Mouse (Mus musculus) CH12.LX (cell line): ENCODE results near the gene Zbtb20. TPM values are rescaled to one million over a fixed set of nuclear protein-coding genes. Genes with fewer than 3 reads are reported as not detected.

Experiments
- DNase-seq: peaks from one replicate; pipeline ENCODE4 v3.0.0-alpha.2; 2013; ENCODE audit errors: extremely low read depth
- H3K27ac ChIP-seq: 2 replicates; pipeline ENCODE4 v1.5.1; 2012; ENCODE audit warnings: low read depth, mild to moderate bottlenecking, control low read depth, moderate library complexity; ENCODE audit not compliant: insufficient read depth
- H3K27me3 ChIP-seq: replicated peaks from 2 replicates; pipeline ENCODE3; 2012; ENCODE audit warnings: inconsistent platforms
- H3K36me3 ChIP-seq, 2 experiments: replicated peaks in 1 of 2; 2 replicates each; pipeline versions ENCODE3 to v1.6.1; 2012; ENCODE audit warnings: inconsistent platforms in 1 of 2, low read length in 1 of 2, mild to moderate bottlenecking in 1 of 2, mixed read lengths in 1 of 2, moderate library complexity in 1 of 2; ENCODE audit not compliant: control insufficient read depth in 1 of 2, insufficient read depth in 1 of 2
- H3K4me1 ChIP-seq, 2 experiments: 2 replicates each; pipeline ENCODE4 v1.6.1; 2012; ENCODE audit warnings: inconsistent platforms in 1 of 2, moderate library complexity in 1 of 2; ENCODE audit not compliant: insufficient read depth in 2 of 2, control insufficient read depth in 1 of 2
- H3K4me2 ChIP-seq: 2 replicates; pipeline ENCODE4 v1.6.1; 2012; ENCODE audit warnings: low read depth, mild to moderate bottlenecking, control low read depth; ENCODE audit not compliant: poor library complexity, insufficient read depth, severe bottlenecking
- H3K4me3 ChIP-seq, 3 experiments: fragments of 150-350 bp in 1 of 3; sonication (generic) in 1 of 3; replicated peaks in 1 of 3; 2 replicates each; pipeline versions ENCODE3 to v1.5.1; 2011 to 2012; ENCODE audit warnings: low read depth in 2 of 3, low read length in 2 of 3, mild to moderate bottlenecking in 2 of 3, moderate library complexity in 2 of 3, control low read depth in 1 of 3, improper control_type of control experiment in 1 of 3, inconsistent platforms in 1 of 3, mixed read lengths in 1 of 3; ENCODE audit not compliant: poor library complexity in 1 of 3
- H3K79me2 ChIP-seq: replicated peaks from 2 replicates; pipeline ENCODE4 v1.6.1; 2012; ENCODE audit warnings: mild to moderate bottlenecking, moderate library complexity; ENCODE audit not compliant: control insufficient read depth, poor library complexity, insufficient read depth, severe bottlenecking; ENCODE audit errors: extremely low read depth
- H3K9ac ChIP-seq: 2 replicates; pipeline ENCODE4 v1.6.1; 2012; ENCODE audit warnings: low read depth, mild to moderate bottlenecking, control low read depth, moderate library complexity; ENCODE audit not compliant: insufficient read depth
- H3K9me3 ChIP-seq: replicated peaks from 2 replicates; pipeline ENCODE3; 2012; ENCODE audit warnings: low read length, inconsistent platforms, mixed read lengths
- BHLHE40 ChIP-seq: IDR thresholded peaks from 2 replicates; pipeline ENCODE4 v1.6.1; 2011; ENCODE audit warnings: mild to moderate bottlenecking, low read depth, low read length, improper control_type of control experiment
- CTCF ChIP-seq, 2 experiments: IDR thresholded peaks in 1 of 2; conservative IDR thresholded peaks in 1 of 2; 2 replicates each; pipeline ENCODE4 v1.5.1; 2011 to 2012; ENCODE audit warnings: low read depth in 2 of 2, low read length in 2 of 2, improper control_type of control experiment in 1 of 2, inconsistent platforms in 1 of 2, mild to moderate bottlenecking in 1 of 2, moderate library complexity in 1 of 2
- E2F4 ChIP-seq: IDR thresholded peaks from 2 replicates; pipeline ENCODE4 v1.6.1; 2011; ENCODE audit warnings: low read depth, low read length, improper control_type of control experiment; ENCODE audit not compliant: insufficient replicate concordance
- EP300 ChIP-seq: IDR thresholded peaks from 2 replicates; pipeline ENCODE4 v1.6.1; 2011; ENCODE audit warnings: low read length, improper control_type of control experiment
- ETS1 ChIP-seq: conservative IDR thresholded peaks from 2 replicates; pipeline ENCODE4 v1.6.1; 2012; ENCODE audit warnings: low read depth, mild to moderate bottlenecking, inconsistent platforms, low read length, improper control_type of control experiment, moderate library complexity
- GABPA ChIP-seq: IDR thresholded peaks from 2 replicates; pipeline ENCODE4 v1.6.1; 2012; ENCODE audit warnings: low read depth, low read length, improper control_type of control experiment, inconsistent platforms; ENCODE audit not compliant: insufficient replicate concordance
- HCFC1 ChIP-seq: IDR thresholded peaks from 2 replicates; pipeline ENCODE4 v1.6.1; 2012; ENCODE audit warnings: low read depth, mild to moderate bottlenecking, inconsistent platforms, low read length, improper control_type of control experiment
- IRF4 ChIP-seq: IDR thresholded peaks from 2 replicates; pipeline ENCODE4 v1.6.1; 2014; ENCODE audit warnings: low read depth, mild to moderate bottlenecking, inconsistent platforms, low read length, improper control_type of control experiment
- JUN ChIP-seq: IDR thresholded peaks from 2 replicates; pipeline ENCODE4 v1.6.1; 2011; ENCODE audit warnings: low read depth, mild to moderate bottlenecking, low read length, improper control_type of control experiment, moderate library complexity; ENCODE audit not compliant: insufficient read depth
- JUND ChIP-seq: conservative IDR thresholded peaks from 2 replicates; pipeline ENCODE4 v1.6.1; 2011; ENCODE audit warnings: low read depth, low read length, improper control_type of control experiment
- MAFK ChIP-seq: IDR thresholded peaks from 2 replicates; pipeline ENCODE4 v1.6.1; 2011; ENCODE audit warnings: low read length, improper control_type of control experiment; ENCODE audit not compliant: insufficient replicate concordance
- MAX ChIP-seq: IDR thresholded peaks from 2 replicates; pipeline ENCODE4 v1.6.1; 2011; ENCODE audit warnings: low read length, improper control_type of control experiment
- MEF2A ChIP-seq: IDR thresholded peaks from 2 replicates; pipeline ENCODE4 v1.6.1; 2014; ENCODE audit warnings: low read depth, mild to moderate bottlenecking, inconsistent platforms, low read length, improper control_type of control experiment, borderline replicate concordance
- MYC ChIP-seq: IDR thresholded peaks from 2 replicates; pipeline ENCODE4 v1.6.1; 2011; ENCODE audit warnings: low read depth, mild to moderate bottlenecking, improper control_type of control experiment, low read length
- POLR2A ChIP-seq: IDR thresholded peaks from 2 replicates; pipeline ENCODE4 v1.6.1; 2011; ENCODE audit warnings: low read depth, mild to moderate bottlenecking, improper control_type of control experiment, low read length
- POLR2AphosphoS2 ChIP-seq: IDR thresholded peaks from 2 replicates; pipeline ENCODE4 v1.6.1; 2011; ENCODE audit warnings: low read depth, low read length, improper control_type of control experiment
- TBP ChIP-seq: conservative IDR thresholded peaks from 2 replicates; pipeline ENCODE4 v1.6.1; 2011; ENCODE audit warnings: low read depth, low read length, improper control_type of control experiment
- TCF12 ChIP-seq: IDR thresholded peaks from 2 replicates; pipeline ENCODE4 v1.6.1; 2014; ENCODE audit warnings: low read depth, mild to moderate bottlenecking, inconsistent platforms, low read length, improper control_type of control experiment
- UBTF ChIP-seq: IDR thresholded peaks from 2 replicates; pipeline ENCODE4 v1.6.1; 2012; ENCODE audit warnings: low read depth, mild to moderate bottlenecking, inconsistent platforms, low read length, improper control_type of control experiment, moderate library complexity
- USF1 ChIP-seq: IDR thresholded peaks from 2 replicates; pipeline ENCODE4 v1.6.1; 2014; ENCODE audit warnings: low read depth, mild to moderate bottlenecking, inconsistent platforms, low read length, improper control_type of control experiment
- ZKSCAN1 ChIP-seq: IDR thresholded peaks from 2 replicates; pipeline ENCODE4 v1.6.1; 2012; ENCODE audit warnings: low read depth, inconsistent platforms, low read length, improper control_type of control experiment, borderline replicate concordance
- ZMIZ1 ChIP-seq: IDR thresholded peaks from 2 replicates; pipeline ENCODE4 v1.6.1; 2012; ENCODE audit warnings: low read depth, mild to moderate bottlenecking, inconsistent platforms, low read length, improper control_type of control experiment
- dilution Hi-C: fragments of 300-500 bp; cut with MboI; formaldehyde crosslinking; loops from 2 replicates; pipeline ENCODE4 v1.14.3; 2020; ENCODE audit warnings: low sequenced_read_pairs; ENCODE audit not compliant: extremely low pct_unique_long_range_greater_than_20kb, extremely low pct_ligation_motif_present
- in situ Hi-C: fragments of 300-500 bp; cut with MboI; formaldehyde crosslinking; loops from 3 replicates; pipeline ENCODE4 v1.14.3; 2019; ENCODE audit warnings: low sequenced_read_pairs, low pct_ligation_motif_present, low pct_unique_long_range_greater_than_20kb, mixed read lengths
- polyA plus RNA-seq: library from polyadenylated mRNA; unstranded; fragments of >175 nt; gene quantifications from 2 replicates; pipeline ENCODE4 v1.2.1, GENCODE M21; 2012; ENCODE audit warnings: low read depth; ENCODE audit not compliant: insufficient read length
- total RNA-seq, 2 experiments: library from RNA; depleted of rRNA; stranded (reverse); fragments of 300-350 nt in 1 of 2; fragments of >200 nt in 1 of 2; gene quantifications; 2 replicates each; pipeline ENCODE4 v1.2.3; 2012 to 2014

Gene Zbtb20
- total and polyA plus RNA-seq, 3 experiments, result 24.9 to 58.0 (median 51.6) TPM

DNA sequence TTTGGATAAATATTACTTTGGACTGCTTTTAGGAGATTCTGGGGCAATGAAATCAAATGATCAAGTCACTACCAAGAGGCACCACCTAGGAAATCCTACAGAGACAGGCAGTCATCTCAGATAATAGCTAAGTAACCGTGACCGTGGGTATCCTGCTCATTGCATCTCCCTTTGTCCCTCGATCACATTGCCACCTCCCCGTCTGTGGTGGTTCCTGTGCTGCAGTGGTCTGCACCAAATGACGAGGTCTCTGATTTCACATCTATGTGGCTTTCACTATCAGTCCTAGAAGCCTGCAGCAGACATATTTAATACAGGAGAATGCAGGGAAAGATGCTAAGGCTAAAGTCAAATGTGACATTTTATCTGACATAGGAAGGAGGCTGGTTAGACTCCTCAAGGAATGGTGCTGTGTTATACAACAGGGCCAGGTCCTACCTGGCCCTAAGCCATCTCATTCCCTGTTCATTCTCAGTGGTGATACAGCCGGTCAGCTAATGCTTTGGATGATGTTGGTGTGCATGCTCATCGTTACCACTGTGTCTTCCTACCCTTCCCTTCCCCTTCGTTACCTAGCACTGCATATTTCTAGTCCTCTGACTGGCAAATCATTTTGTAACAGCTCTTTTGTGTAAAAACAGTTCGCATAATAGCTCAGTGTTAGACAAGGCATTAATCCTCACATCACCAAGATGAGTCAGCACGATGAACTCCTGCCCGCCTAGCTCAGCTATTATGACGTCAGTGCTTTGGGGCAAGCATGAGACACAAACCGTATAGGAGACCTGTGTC is 588.2 kb downstream of the Zbtb20 start:
- DNase-seq, result peak; percentile 95
- TF ChIP-seq MYC (peak; percentile 78), GABPA (peak; percentile 15; the same call in 1 of the 2 replicates), USF1 (no peak), UBTF (0 out of 2 replicates have a peak, but pooled peaks have one; percentile 8), EP300 (no peak), MAFK (peak; percentile 97), TBP (peak; percentile 80; the same call in 1 of the 2 replicates), E2F4 (no peak; the same call in 1 of the 2 replicates), ZKSCAN1 (no peak), JUN (peak; percentile 94), TCF12 (peak; percentile 47; the same call in 1 of the 2 replicates), MAX (peak; percentile 77; the same call in 1 of the 2 replicates), CTCF (conservative IDR thresholded peaks at IDR 0.05 in 1 of 2, IDR thresholded peaks at IDR 0.05 in 1 of 2; ENCODE audit: low read depth in 2 of 2, low read length in 2 of 2) (no peak), ZMIZ1 (no peak; the same call in 1 of the 2 replicates), MEF2A (no peak), IRF4 (peak; percentile 70; the same call in 1 of the 2 replicates), BHLHE40 (peak; percentile 5; the same call in 1 of the 2 replicates), HCFC1 (0 out of 2 replicates have a peak, but pooled peaks have one; percentile 17), ETS1 (peak; percentile 91), POLR2AphosphoS2 (no peak; the same call in 1 of the 2 replicates), POLR2A (peak; percentile 32; the same call in 1 of the 2 replicates), JUND (peak; percentile 92)
- Histone ChIP-seq H3K9me3 (no peaks in the 10 kb centered on the region), H3K27ac (peak overlapping the region; percentile 100), H3K79me2 (peaks cover 56% of the 10 kb centered on the region), H3K9ac (peak overlapping the region; percentile 64), H3K27me3 (no peaks in the 10 kb centered on the region), H3K4me2 (peak overlapping the region; percentile 86), H3K36me3 (peaks cover 5 to 24% of the 10 kb centered on the region in 2 experiments), H3K4me1 (peaks cover 15 to 67% of the 10 kb centered on the region in 2 experiments), H3K4me3 (peak overlapping the region; percentile 37 to 59 (median 58))
- dilution Hi-C loops (no loop called here), in situ Hi-C loops (no loop called here)
